Mouse (Mus musculus): ENCODE results near the gene Slc36a3. TPM values are rescaled to one million over a fixed set of nuclear protein-coding genes. Genes with fewer than 3 reads are reported as not detected.
"Not testable (repeated sequence)": the region's sequence is repeated elsewhere in the genome, so short reads cannot be mapped to it uniquely, and the experiment has no call there.

The Slc36a3 gene
- polyA plus RNA-seq, 1 experiment: 0.11 TPM

GRCm38 (mm10) chr11:55102015-55102414, 49.5 kb downstream of the Slc36a3 start:
- no peak overlapping the region for H3K27ac ChIP-seq (ENCODE audit: insufficient read depth, low read depth, low read length)
- no peak for DNase-seq
- no peak overlapping the region for H3K4me3 ChIP-seq (ENCODE audit: insufficient read depth, low read depth, low read length)
- 92% methylated on average over 3 of the region's 3 CpGs for WGBS
- no peaks in the 10 kb centered on the region for H3K36me3 ChIP-seq (ENCODE audit: control insufficient read depth, insufficient read depth, low read length)
- peaks cover 17% of the 10 kb centered on the region; the same call in 1 of the 2 replicates for H3K4me1 ChIP-seq (ENCODE audit: control insufficient read depth, insufficient read depth, low read length)
- H3K27me3 ChIP-seq (replicated peaks; ENCODE audit: control insufficient read depth, insufficient read depth, low read length): no peaks in the 10 kb centered on the region
- TF ChIP-seq CTCF (conservative IDR thresholded peaks at IDR 0.05; ENCODE audit: insufficient read depth, insufficient read length, low read depth, low read length) (no peak), POLR2A (IDR thresholded peaks at IDR 0.05; ENCODE audit: low read depth, low read length) (no peak)

- DNase-seq: no peak
- Histone ChIP-seq H3K4me3 (ENCODE audit: insufficient read depth, low read depth, low read length) (no peak overlapping the region), H3K36me3 (ENCODE audit: control insufficient read depth, insufficient read depth, low read length) (no peaks in the 10 kb centered on the region), H3K4me1 (ENCODE audit: control insufficient read depth, insufficient read depth, low read length) (peaks cover 17% of the 10 kb centered on the region; the same call in 1 of the 2 replicates), H3K27me3 (replicated peaks; ENCODE audit: control insufficient read depth, insufficient read depth, low read length) (no peaks in the 10 kb centered on the region), H3K27ac (ENCODE audit: insufficient read depth, low read depth, low read length) (no peak overlapping the region)
- no peak for TF ChIP-seq POLR2A (IDR thresholded peaks at IDR 0.05; ENCODE audit: low read depth, low read length)
- 52% methylated on average over 4 of the region's 4 CpGs for WGBS
These were observed 51.6 kb downstream of the Slc36a3 start for GRCm38 (mm10) chr11:55099868-55100267.

- H3K27me3 ChIP-seq (replicated peaks; ENCODE audit: control insufficient read depth, insufficient read depth, low read length): no peaks in the 10 kb centered on the region
- WGBS: 81% methylated on average over 8 of the region's 8 CpGs
- H3K36me3 ChIP-seq (ENCODE audit: control insufficient read depth, insufficient read depth, low read length): no peaks in the 10 kb centered on the region
- no peak overlapping the region for H3K27ac ChIP-seq (ENCODE audit: insufficient read depth, low read depth, low read length)
- DNase-seq: no peak
- peak overlapping the region; percentile 23; the same call in 1 of the 2 replicates for H3K4me3 ChIP-seq (ENCODE audit: insufficient read depth, low read depth, low read length)
- TF ChIP-seq POLR2A (IDR thresholded peaks at IDR 0.05; ENCODE audit: low read depth, low read length) (no peak), CTCF (conservative IDR thresholded peaks at IDR 0.05; ENCODE audit: insufficient read depth, insufficient read length, low read depth, low read length) (no peak)
- H3K4me1 ChIP-seq (ENCODE audit: control insufficient read depth, insufficient read depth, low read length): peaks cover 17% of the 10 kb centered on the region; the same call in 1 of the 2 replicates
These were observed 52.3 kb downstream of the Slc36a3 start for GRCm38 (mm10) chr11:55099019-55099771.

- Histone ChIP-seq H3K27me3 (replicated peaks; ENCODE audit: control insufficient read depth, insufficient read depth, low read length) (no peaks in the 10 kb centered on the region), H3K36me3 (ENCODE audit: control insufficient read depth, insufficient read depth, low read length) (no peaks in the 10 kb centered on the region), H3K4me1 (ENCODE audit: control insufficient read depth, insufficient read depth, low read length) (peaks cover 13% of the 10 kb centered on the region; the same call in 1 of the 2 replicates), H3K27ac (ENCODE audit: insufficient read depth, low read depth, low read length) (peak overlapping the region; percentile 57), H3K4me3 (ENCODE audit: insufficient read depth, low read depth, low read length) (peak overlapping the region; percentile 67)
- 10% methylated on average over 24 of the region's 24 CpGs for WGBS
- no peak for DNase-seq
- no peak for TF ChIP-seq POLR2A (IDR thresholded peaks at IDR 0.05; ENCODE audit: low read depth, low read length)
- TF ChIP-seq CTCF (conservative IDR thresholded peaks at IDR 0.05; ENCODE audit: insufficient read depth, insufficient read length, low read depth, low read length): no peak
These were observed 53.2 kb downstream of the Slc36a3 start for GRCm38 (mm10) chr11:55098189-55098915.

GRCm38 (mm10) chr11:55097463-55098188, 53.9 kb downstream of the Slc36a3 start, which contains the start of gene Gm2a:
TSS of gene Gm2a (plus strand) at chr11:55098115.
- H3K27ac ChIP-seq (ENCODE audit: insufficient read depth, low read depth, low read length): peak within 1 kb of the TSS; percentile 73
- 2% methylated on average over 44 of the region's 45 CpGs for WGBS
- peak; percentile 98 for DNase-seq
- H3K27me3 ChIP-seq (replicated peaks; ENCODE audit: control insufficient read depth, insufficient read depth, low read length): no peaks in the 10 kb centered on the region
- H3K4me3 ChIP-seq (ENCODE audit: insufficient read depth, low read depth, low read length): peak within 1 kb of the TSS; percentile 67
- peaks cover 13% of the 10 kb centered on the region; the same call in 1 of the 2 replicates for H3K4me1 ChIP-seq (ENCODE audit: control insufficient read depth, insufficient read depth, low read length)
- peak; percentile 97 for TF ChIP-seq POLR2A (IDR thresholded peaks at IDR 0.05; ENCODE audit: low read depth, low read length)
- TF ChIP-seq CTCF (conservative IDR thresholded peaks at IDR 0.05; ENCODE audit: insufficient read depth, insufficient read length, low read depth, low read length): no peak
- no peaks in the 10 kb centered on the region for H3K36me3 ChIP-seq (ENCODE audit: control insufficient read depth, insufficient read depth, low read length)

GRCm38 (mm10) chr11:55096731-55097462, 54.6 kb downstream of the Slc36a3 start:
- DNase-seq: peak; percentile 83
- H3K36me3 ChIP-seq (ENCODE audit: control insufficient read depth, insufficient read depth, low read length): no peaks in the 10 kb centered on the region
- peak overlapping the region; percentile 73 for H3K27ac ChIP-seq (ENCODE audit: insufficient read depth, low read depth, low read length)
- no peak for TF ChIP-seq CTCF (conservative IDR thresholded peaks at IDR 0.05; ENCODE audit: insufficient read depth, insufficient read length, low read depth, low read length)
- TF ChIP-seq POLR2A (IDR thresholded peaks at IDR 0.05; ENCODE audit: low read depth, low read length): no peak
- H3K4me1 ChIP-seq (ENCODE audit: control insufficient read depth, insufficient read depth, low read length): peaks cover 8% of the 10 kb centered on the region; the same call in 1 of the 2 replicates
- peak overlapping the region; percentile 38; the same call in 1 of the 2 replicates for H3K4me3 ChIP-seq (ENCODE audit: insufficient read depth, low read depth, low read length)
- no peaks in the 10 kb centered on the region for H3K27me3 ChIP-seq (replicated peaks; ENCODE audit: control insufficient read depth, insufficient read depth, low read length)
- 17% methylated on average over 11 of the region's 11 CpGs for WGBS

- not testable (repeated sequence) for H3K4me3 ChIP-seq (ENCODE audit: insufficient read depth, low read depth, low read length); H3K36me3 ChIP-seq (ENCODE audit: control insufficient read depth, insufficient read depth, low read length); H3K27me3 ChIP-seq (replicated peaks; ENCODE audit: control insufficient read depth, insufficient read depth, low read length); H3K4me1 ChIP-seq (ENCODE audit: control insufficient read depth, insufficient read depth, low read length)
- peak overlapping the region; percentile 46; the same call in 1 of the 2 replicates for H3K27ac ChIP-seq (ENCODE audit: insufficient read depth, low read depth, low read length)
- 58% methylated on average over 4 of the region's 4 CpGs for WGBS
- peak; percentile 79 for DNase-seq
These were observed 55.2 kb downstream of the Slc36a3 start for GRCm38 (mm10) chr11:55096296-55096695.

Measured in kidney, adult 2 months (tissue).